Mouse (Mus musculus) cortical plate, adult 2 months (tissue): Measurements from ENCODE around the gene Gm20671.

Source experiments
- CTCF ChIP-seq: fragments of 200-500 bp; IDR thresholded peaks from 2 replicates; pipeline ENCODE4 v1.5.1; 2011; ENCODE audit warnings: mild to moderate bottlenecking, control low read depth, low read length; ENCODE audit not compliant: insufficient read depth; ENCODE audit errors: extremely low read depth
- POLR2A ChIP-seq: fragments of 200-500 bp; IDR thresholded peaks from 2 replicates; pipeline ENCODE4 v1.6.1; 2011; ENCODE audit warnings: mild to moderate bottlenecking, low read length, control low read depth; ENCODE audit not compliant: insufficient read depth; ENCODE audit errors: extremely low read depth

DNA sequence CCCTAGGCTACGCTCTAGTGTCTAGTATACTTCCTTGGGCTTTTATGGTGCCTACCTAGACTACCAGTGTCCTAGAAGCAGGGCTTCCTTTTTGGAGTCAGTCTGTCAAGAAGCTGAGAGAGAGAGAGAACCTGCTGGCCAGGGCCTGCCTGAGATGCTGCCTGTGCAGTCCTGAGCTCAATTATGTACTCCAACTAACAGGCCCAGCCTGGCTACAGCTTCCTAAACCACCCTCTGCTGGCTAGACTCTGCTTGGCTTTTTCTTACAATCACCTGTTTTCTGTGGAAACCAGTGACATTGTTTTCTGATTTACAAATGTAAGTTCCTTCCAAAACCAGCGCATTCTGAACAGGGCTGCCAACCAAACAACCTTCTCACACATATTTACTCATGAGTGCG is 86.8 kb downstream of the Gm20671 start:
- TF ChIP-seq POLR2A (no peak), CTCF (no peak)
